Mouse (Mus musculus) ES-E14 (cell line): ENCODE results near the gene Zc3h8. TPM values are rescaled to one million over a fixed set of nuclear protein-coding genes. Genes with fewer than 3 reads are reported as not detected.

Experiments used
- DNase-seq: peaks from one replicate; pipeline ENCODE4 v3.0.0-alpha.2; 2013; ENCODE audit warnings: low read depth, low spot score
- H3K27ac ChIP-seq: 2 replicates; pipeline ENCODE4 v1.5.1; 2012; ENCODE audit warnings: low read depth, mild to moderate bottlenecking, low read length, moderate library complexity, mixed read lengths; ENCODE audit not compliant: poor library complexity, insufficient read depth, severe bottlenecking
- H3K36me3 ChIP-seq: 2 replicates; pipeline ENCODE4 v1.6.1; 2012; ENCODE audit warnings: mild to moderate bottlenecking, low read length, moderate library complexity, mixed read lengths; ENCODE audit not compliant: control insufficient read depth, poor library complexity, insufficient read depth, severe bottlenecking
- H3K4me1 ChIP-seq, 2 experiments: fragments of 150-350 bp in 1 of 2; sonication (generic) in 1 of 2; 2 replicates each; pipeline ENCODE4 v1.6.1; 2012; ENCODE audit warnings: low read length in 2 of 2, mild to moderate bottlenecking in 1 of 2, mixed read lengths in 1 of 2; ENCODE audit not compliant: control insufficient read depth in 2 of 2, insufficient read depth in 2 of 2, poor library complexity in 1 of 2
- H3K4me3 ChIP-seq, 2 experiments: fragments of 150-350 bp in 1 of 2; sonication (generic) in 1 of 2; 2 replicates each; pipeline ENCODE4 v1.5.1; 2012; ENCODE audit warnings: low read length in 2 of 2, low read depth in 1 of 2, mild to moderate bottlenecking in 1 of 2, mixed read lengths in 1 of 2; ENCODE audit not compliant: insufficient read depth in 1 of 2, poor library complexity in 1 of 2, severe bottlenecking in 1 of 2
- H3K9ac ChIP-seq: 2 replicates; pipeline ENCODE4 v1.6.1; 2012; ENCODE audit warnings: low read depth, mild to moderate bottlenecking, low read length, mixed read lengths; ENCODE audit not compliant: poor library complexity, insufficient read depth, severe bottlenecking
- H3K9me3 ChIP-seq: fragments of 150-350 bp; sonication (generic); 2 replicates; pipeline ENCODE4 v1.6.1; 2012; ENCODE audit warnings: low read depth, mild to moderate bottlenecking, low read length; ENCODE audit not compliant: control insufficient read depth, insufficient read depth
- CHD2 ChIP-seq: IDR thresholded peaks from 2 replicates; pipeline ENCODE4 v1.6.1; 2014; ENCODE audit warnings: mild to moderate bottlenecking, low read depth, low read length, inconsistent platforms
- HCFC1 ChIP-seq: IDR thresholded peaks from 2 replicates; pipeline ENCODE4 v1.6.1; 2012; ENCODE audit warnings: low read length, inconsistent platforms, borderline replicate concordance; ENCODE audit not compliant: insufficient read depth
- MAFK ChIP-seq: IDR thresholded peaks from 2 replicates; pipeline ENCODE4 v1.6.1; 2014; ENCODE audit warnings: mild to moderate bottlenecking, low read depth, low read length, inconsistent platforms; ENCODE audit not compliant: insufficient read depth
- ZC3H11A ChIP-seq: IDR thresholded peaks from 2 replicates; pipeline ENCODE4 v1.6.1; 2012; ENCODE audit warnings: low read depth, mild to moderate bottlenecking, inconsistent platforms, low read length, borderline replicate concordance
- ZNF384 ChIP-seq: IDR thresholded peaks from 2 replicates; pipeline ENCODE4 v1.6.1; 2012; ENCODE audit warnings: low read depth, low read length, inconsistent platforms
- in situ Hi-C, 2 experiments: fragments of 600-800 bp; cut with MboI; formaldehyde crosslinking; loops; one replicate each; pipeline ENCODE4 v1.15.1; 2025; ENCODE audit warnings: low sequenced_read_pairs in 2 of 2, inconsistent platforms in 1 of 2; ENCODE audit not compliant: unreplicated experiment in 2 of 2
- total RNA-seq: library from RNA; depleted of rRNA; stranded (reverse); fragments of 300-350 nt; gene quantifications from 2 replicates; pipeline ENCODE4 v1.2.3, GENCODE M21; 2012; rRNA removed

Zc3h8 gene
- total RNA-seq, 1 experiment, result 20.9 TPM

- Histone ChIP-seq H3K9me3 (no peaks in the 10 kb centered on the region), H3K9ac (peak overlapping the region; percentile 38; the same call in 1 of the 2 replicates), H3K36me3 (no peaks in the 10 kb centered on the region), H3K4me1 (peaks cover 2 to 13% of the 10 kb centered on the region in 2 experiments; a peak in 2 of 4 replicates), H3K4me3 (no peak overlapping the region), H3K27ac (0 out of 2 replicates have a peak overlapping the region, but pooled peaks have one; percentile 47)
- TF ChIP-seq CHD2 (no peak), HCFC1 (no peak), MAFK (no peak), ZNF384 (no peak), ZC3H11A (no peak)
- in situ Hi-C loops, result no loop called here
- DNase-seq, result no peak
These were observed 55.9 kb downstream of the Zc3h8 start for GRCm38 (mm10) chr2:128887866-128888550.

GRCm38 (mm10) chr2:128885225-128885811 lies 58.6 kb downstream of the Zc3h8 start:
- H3K9ac ChIP-seq, result no peak overlapping the region
- in situ Hi-C loops, result no loop called here
- TF ChIP-seq MAFK (no peak), CHD2 (no peak), ZC3H11A (no peak), ZNF384 (no peak), HCFC1 (no peak)

GRCm38 (mm10) chr2:128881236-128881635 lies 62.6 kb downstream of the Zc3h8 start:
- no peaks in the 10 kb centered on the region for H3K9me3 ChIP-seq
- no peaks in the 10 kb centered on the region for H3K4me1 ChIP-seq
- TF ChIP-seq ZC3H11A (0 out of 2 replicates have a peak, but pooled peaks have one; percentile 16), ZNF384 (no peak)
- no peaks in the 10 kb centered on the region for H3K36me3 ChIP-seq
- in situ Hi-C loops, result no loop called here
- H3K4me3 ChIP-seq, result no peak overlapping the region
- no peak overlapping the region for H3K27ac ChIP-seq
- no peak overlapping the region for H3K9ac ChIP-seq
- DNase-seq, result no peak

More at GRCm38 (mm10) chr2:128885225-128885811, 58.6 kb downstream of the Zc3h8 start:
- H3K27ac ChIP-seq, result no peak overlapping the region
- no peaks in the 10 kb centered on the region for H3K36me3 ChIP-seq
- DNase-seq, result no peak
- H3K9me3 ChIP-seq, result no peaks in the 10 kb centered on the region
- H3K4me1 ChIP-seq, result peaks cover 0 to 7% of the 10 kb centered on the region in 2 experiments; a peak in 1 of 4 replicates
- H3K4me3 ChIP-seq, result no peak overlapping the region

Other genes with a start within 250 kb of the Zc3h8 start
- 3.3 and 6.0 TPM in 2 replicates for gene Mertk, start 245.1 kb downstream of the Zc3h8 start, total RNA-seq
- gene Tmem87b, start 126.0 kb downstream of the Zc3h8 start, total RNA-seq, result 19.4 and 25.6 TPM in 2 replicates
- 0.21 and 0.22 TPM in 2 replicates for gene Fbln7, start 81.1 kb downstream of the Zc3h8 start, total RNA-seq
- 0.98 and 1.9 TPM in 2 replicates for gene Zc3h6, start 23.3 kb upstream of the Zc3h8 start, total RNA-seq
- gene Gm10762, start 23.6 kb upstream of the Zc3h8 start, total RNA-seq, result 7.3 and 9.2 TPM in 2 replicates
- gene Vinac1, start 104.1 kb upstream of the Zc3h8 start, total RNA-seq, result 0.11 and 0.13 TPM in 2 replicates
- gene Ttl, start 121.9 kb upstream of the Zc3h8 start, total RNA-seq, result 10.4 and 12.4 TPM in 2 replicates
- 100 and 120 TPM in 2 replicates for gene Polr1b, start 156.9 kb upstream of the Zc3h8 start, total RNA-seq
- 37.0 and 38.8 TPM in 2 replicates for gene Chchd5, start 185.6 kb upstream of the Zc3h8 start, total RNA-seq